Mouse (Mus musculus): ENCODE data around the gene Myocos.

Gene Myocos

GRCm38 (mm10) chr1:162611191-162611590 lies 46.8 kb downstream of the Myocos start:
- DNase-seq = no peak

GRCm38 (mm10) chr1:162609633-162610250 lies 48.3 kb downstream of the Myocos start:
- DNase-seq = no peak

- DNase-seq = no peak
Observed at GRCm38 (mm10) chr1:162608127-162608526, 49.9 kb downstream of the Myocos start.

- DNase-seq = no peak
Observed at GRCm38 (mm10) chr1:162601288-162601687, 56.7 kb downstream of the Myocos start.

GRCm38 (mm10) chr1:162599617-162600016 lies 58.4 kb downstream of the Myocos start:
- peak; percentile 15 to 57 for DNase-seq

- DNase-seq = no peak
Observed at GRCm38 (mm10) chr1:162597379-162598102, 60.5 kb downstream of the Myocos start.

All from lung, postnatal 4 days (tissue).